Mouse (Mus musculus) testis, adult 2 months (tissue): ENCODE data around the gene Mroh2a. TPM values are rescaled to one million over a fixed set of nuclear protein-coding genes. Genes with fewer than 3 reads are reported as not detected.

ENCODE experiments used
- H3K27ac ChIP-seq: fragments of 200-500 bp; 2 replicates; pipeline ENCODE4 v1.5.1; 2012; ENCODE audit warnings: low read depth, low read length; ENCODE audit not compliant: control insufficient read depth, insufficient read depth
- H3K27me3 ChIP-seq: fragments of 200-500 bp; 2 replicates; pipeline ENCODE4 v1.6.1; 2012; ENCODE audit warnings: mild to moderate bottlenecking, low read length, moderate library complexity; ENCODE audit not compliant: control insufficient read depth, insufficient read depth
- H3K36me3 ChIP-seq: fragments of 200-500 bp; 2 replicates; pipeline ENCODE4 v1.6.1; 2012; ENCODE audit warnings: mild to moderate bottlenecking, low read length; ENCODE audit not compliant: control insufficient read depth, insufficient read depth
- H3K4me1 ChIP-seq: fragments of 200-500 bp; 2 replicates; pipeline ENCODE4 v1.6.1; 2012; ENCODE audit warnings: low read length; ENCODE audit not compliant: control insufficient read depth, insufficient read depth
- H3K4me3 ChIP-seq: fragments of 200-500 bp; 2 replicates; pipeline ENCODE4 v1.5.1; 2012; ENCODE audit warnings: low read depth, mild to moderate bottlenecking, low read length, moderate library complexity, mixed read lengths; ENCODE audit not compliant: control insufficient read depth
- CTCF ChIP-seq: fragments of 200-500 bp; IDR thresholded peaks from 2 replicates; pipeline ENCODE4 v1.5.1; 2012; ENCODE audit warnings: low read depth, mild to moderate bottlenecking, inconsistent platforms, low read length, moderate library complexity; ENCODE audit not compliant: control insufficient read depth, insufficient read depth, insufficient replicate concordance
- POLR2A ChIP-seq: fragments of 200-500 bp; IDR thresholded peaks from 2 replicates; pipeline ENCODE4 v1.6.1; 2012; ENCODE audit warnings: low read depth, mild to moderate bottlenecking, inconsistent platforms, low read length, moderate library complexity; ENCODE audit not compliant: control insufficient read depth
- polyA plus RNA-seq: library from polyadenylated mRNA; depleted of rRNA; stranded (reverse); fragments of >200 nt; gene quantifications from 2 replicates; pipeline ENCODE4 v1.2.3, GENCODE M21; 2012

Mroh2a gene
- polyA plus RNA-seq, 1 experiment, result 116 TPM

DNA sequence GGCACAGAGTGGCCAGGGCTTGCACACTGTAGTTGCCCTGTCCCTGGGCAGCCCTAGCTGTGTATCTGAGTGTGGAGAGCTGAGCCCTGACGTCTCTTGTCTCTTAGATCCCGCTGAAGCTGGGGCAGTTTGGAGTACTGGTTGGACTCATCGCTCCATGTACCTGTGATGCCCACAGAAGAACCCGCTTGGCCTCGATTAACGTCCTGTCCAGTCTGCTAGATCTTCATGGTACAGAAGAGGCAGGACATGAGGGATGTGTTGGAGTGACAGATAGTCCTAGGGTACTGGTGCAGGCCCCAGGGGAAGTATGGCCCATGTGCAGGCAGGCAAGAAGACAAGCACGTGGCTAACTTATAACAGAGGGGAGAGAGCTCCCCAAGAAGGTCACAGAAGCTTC is 22.8 kb downstream of the Mroh2a start:
- H3K4me3 ChIP-seq, result no peak overlapping the region
- H3K4me1 ChIP-seq, result no peaks in the 10 kb centered on the region
- TF ChIP-seq POLR2A, result no peak
- TF ChIP-seq CTCF, result no peak
- H3K27me3 ChIP-seq, result no peaks in the 10 kb centered on the region
- no peak overlapping the region for H3K27ac ChIP-seq
- H3K36me3 ChIP-seq, result no peaks in the 10 kb centered on the region

DNA sequence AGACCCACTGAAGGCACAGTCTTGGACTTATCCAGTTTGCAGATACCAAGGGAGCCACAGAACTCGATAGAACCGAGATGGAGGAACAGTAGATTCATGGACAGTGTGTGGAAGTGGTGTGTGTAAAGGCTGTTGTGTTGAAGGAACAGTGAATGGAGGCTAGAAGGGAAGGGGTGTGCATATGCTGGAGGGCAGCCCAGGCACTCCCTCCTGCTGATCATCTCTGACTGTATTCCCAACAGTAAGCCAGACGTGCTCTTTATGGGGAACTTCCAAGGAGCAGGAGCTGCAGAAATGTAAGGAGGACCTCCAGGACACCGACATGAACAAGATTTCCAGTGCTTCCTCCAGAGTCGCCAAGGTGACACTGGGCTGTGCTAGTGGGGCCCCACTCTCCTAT is 23.2 kb downstream of the Mroh2a start:
- Histone ChIP-seq H3K36me3 (no peaks in the 10 kb centered on the region), H3K27me3 (no peaks in the 10 kb centered on the region), H3K4me1 (no peaks in the 10 kb centered on the region), H3K27ac (no peak overlapping the region), H3K4me3 (no peak overlapping the region)
- TF ChIP-seq POLR2A, result no peak
- no peak for TF ChIP-seq CTCF

DNA sequence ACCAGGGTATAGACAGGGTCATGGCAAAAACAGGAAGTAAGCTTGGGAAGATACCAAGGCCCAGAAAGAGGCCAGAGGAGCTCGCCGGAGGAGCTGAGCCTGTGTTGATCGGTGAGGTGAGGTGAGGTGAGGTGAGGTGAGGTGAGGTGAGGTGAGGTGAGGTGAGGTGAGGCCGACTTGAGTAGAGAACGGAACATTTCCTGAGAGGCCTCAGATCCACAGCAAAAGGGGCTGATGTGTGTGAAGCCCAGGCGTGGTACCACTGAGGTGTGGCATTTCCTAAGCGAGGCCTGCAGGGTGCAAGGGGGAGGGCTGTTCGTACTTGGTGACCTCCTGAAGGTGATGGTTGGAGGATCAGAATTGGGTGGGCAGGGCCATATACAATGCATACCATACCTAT is 26.3 kb downstream of the Mroh2a start:
- no peaks in the 10 kb centered on the region for H3K27me3 ChIP-seq
- no peak overlapping the region for H3K27ac ChIP-seq
- TF ChIP-seq POLR2A (no peak), CTCF (no peak)
- no peak overlapping the region for H3K4me3 ChIP-seq
- no peaks in the 10 kb centered on the region for H3K36me3 ChIP-seq
- H3K4me1 ChIP-seq, result no peaks in the 10 kb centered on the region

DNA sequence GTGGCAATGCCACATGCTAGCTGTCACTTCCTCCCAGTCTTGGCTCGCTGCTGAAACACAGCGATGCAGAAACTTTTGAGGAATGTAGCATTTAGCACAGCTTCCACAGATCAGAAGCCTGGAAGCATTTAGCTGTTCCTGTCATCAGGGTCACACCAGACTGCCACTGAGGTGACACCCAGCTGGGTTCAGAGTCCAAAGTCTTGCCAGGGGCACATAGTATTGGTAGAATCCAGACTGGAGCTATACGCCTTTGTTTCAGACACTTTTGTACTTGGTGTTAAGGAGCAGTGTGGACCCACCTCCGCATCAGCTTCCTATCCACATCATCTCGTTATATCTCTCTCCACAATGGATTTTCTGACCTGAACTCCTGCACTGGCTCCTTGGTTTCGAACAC is 26.8 kb downstream of the Mroh2a start:
- H3K27ac ChIP-seq, result no peak overlapping the region
- H3K27me3 ChIP-seq, result no peaks in the 10 kb centered on the region
- no peaks in the 10 kb centered on the region for H3K4me1 ChIP-seq
- H3K36me3 ChIP-seq, result no peaks in the 10 kb centered on the region
- TF ChIP-seq POLR2A (no peak), CTCF (no peak)
- H3K4me3 ChIP-seq, result no peak overlapping the region

DNA sequence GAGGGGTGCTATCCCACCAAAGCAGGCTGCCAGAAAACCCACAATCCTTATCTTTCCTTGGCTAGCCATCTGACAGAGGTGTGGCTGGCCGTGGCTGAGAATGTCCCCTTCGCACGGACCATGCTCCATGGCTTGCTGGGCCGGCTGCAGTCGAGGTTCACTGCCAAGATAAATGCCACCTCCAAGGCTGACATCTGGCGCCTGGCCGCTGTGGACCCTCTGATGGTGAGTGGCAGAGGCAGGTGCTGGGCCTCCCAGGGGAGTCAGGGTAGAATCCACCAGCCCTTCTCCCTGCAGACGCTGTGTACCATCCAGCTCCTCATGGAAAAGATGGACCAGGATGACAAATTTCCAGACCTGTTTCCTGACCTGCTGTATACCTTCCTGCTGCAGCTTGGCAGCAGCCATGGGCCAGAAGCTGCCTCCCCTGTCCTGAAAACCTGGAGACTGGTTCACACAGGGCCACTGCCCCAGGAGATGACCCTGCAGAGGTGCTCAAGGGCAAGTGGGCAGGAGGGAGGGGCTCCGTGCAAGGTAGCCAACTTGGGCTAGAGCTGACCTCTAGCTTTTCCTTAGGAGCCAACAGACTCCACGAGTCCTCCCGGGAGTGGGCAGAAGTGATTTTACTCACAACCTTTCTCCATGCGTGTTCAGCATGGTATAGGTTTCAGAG is 28.1 kb downstream of the Mroh2a start:
- no peak for TF ChIP-seq CTCF
- no peak for TF ChIP-seq POLR2A
- Histone ChIP-seq H3K27me3 (no peaks in the 10 kb centered on the region), H3K27ac (no peak overlapping the region), H3K36me3 (no peaks in the 10 kb centered on the region), H3K4me3 (no peak overlapping the region), H3K4me1 (no peaks in the 10 kb centered on the region; the same call in 1 of the 2 replicates)

DNA sequence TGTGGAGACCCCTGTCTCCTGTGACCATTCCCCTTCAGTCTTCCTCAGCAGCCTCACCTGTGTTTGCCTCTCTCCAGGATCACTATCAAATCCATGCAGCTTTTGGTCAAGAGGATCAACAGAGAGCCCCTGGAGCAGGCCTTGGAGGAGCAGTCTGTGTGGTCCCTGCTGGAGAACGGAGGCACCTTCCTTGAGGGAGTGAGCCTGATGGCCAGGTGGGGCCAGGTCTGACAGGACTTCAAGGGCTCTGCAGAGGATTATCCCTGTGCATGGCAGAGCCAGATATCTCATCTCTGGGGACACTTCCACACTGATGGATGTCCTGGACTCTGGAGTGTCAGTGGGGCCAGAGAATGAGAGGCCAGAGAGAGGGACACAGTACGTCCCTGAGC is 28.7 kb downstream of the Mroh2a start:
- no peak overlapping the region for H3K27ac ChIP-seq
- no peak overlapping the region for H3K4me3 ChIP-seq
- H3K36me3 ChIP-seq, result no peaks in the 10 kb centered on the region
- H3K4me1 ChIP-seq, result no peaks in the 10 kb centered on the region; the same call in 1 of the 2 replicates
- H3K27me3 ChIP-seq, result no peaks in the 10 kb centered on the region
- TF ChIP-seq CTCF, result no peak
- no peak for TF ChIP-seq POLR2A

DNA sequence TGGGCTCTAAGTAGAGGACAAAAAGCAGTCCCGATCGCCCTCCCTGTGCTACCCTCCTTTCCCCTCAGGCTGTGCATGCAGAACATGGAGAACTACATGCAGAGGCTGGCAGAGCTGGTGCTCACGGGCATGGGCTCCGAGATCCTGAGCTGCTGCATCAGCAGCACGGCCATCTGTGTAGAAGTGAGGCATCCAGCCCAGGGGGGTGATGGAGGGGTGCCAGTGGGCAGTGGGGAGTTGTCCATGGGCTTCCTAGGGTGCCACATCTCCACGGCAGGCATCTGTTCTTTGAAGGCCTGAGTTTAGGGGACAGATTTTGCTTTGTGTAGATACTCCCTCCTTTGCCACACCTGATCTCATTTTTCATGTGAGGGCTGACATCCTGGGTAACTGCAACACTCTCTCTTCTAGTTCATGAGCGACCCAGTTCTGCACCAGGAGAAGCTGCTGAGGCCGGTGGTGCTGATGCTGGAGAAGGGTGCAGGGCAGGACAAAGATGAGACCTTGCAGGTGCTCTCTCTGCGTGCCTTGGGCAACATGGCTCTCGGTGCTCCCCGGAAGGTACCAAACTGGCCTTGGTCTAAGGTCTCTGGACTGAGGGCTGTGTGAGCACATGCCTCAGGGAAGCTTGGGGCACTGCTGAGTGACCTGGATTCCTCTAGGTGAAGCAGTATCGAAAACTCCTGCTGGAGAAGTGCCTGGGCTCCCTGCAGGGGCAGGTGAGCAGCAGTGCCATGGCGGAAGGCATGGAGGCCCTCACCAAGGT is 29.4 kb downstream of the Mroh2a start:
- no peak overlapping the region for H3K27ac ChIP-seq
- H3K4me1 ChIP-seq, result no peaks in the 10 kb centered on the region; the same call in 1 of the 2 replicates
- H3K27me3 ChIP-seq, result no peaks in the 10 kb centered on the region
- H3K4me3 ChIP-seq, result no peak overlapping the region
- TF ChIP-seq POLR2A (no peak), CTCF (no peak)
- H3K36me3 ChIP-seq, result peaks cover 1% of the 10 kb centered on the region; the same call in 1 of the 2 replicates
